Mouse (Mus musculus) testis, adult 2 months (tissue): ENCODE results near the gene Esrrg.

Experiments
- CTCF ChIP-seq: fragments of 200-500 bp; IDR thresholded peaks from 2 replicates; pipeline ENCODE4 v1.5.1; 2012; ENCODE audit warnings: low read depth, mild to moderate bottlenecking, inconsistent platforms, low read length, moderate library complexity; ENCODE audit not compliant: control insufficient read depth, insufficient read depth, insufficient replicate concordance
- POLR2A ChIP-seq: fragments of 200-500 bp; IDR thresholded peaks from 2 replicates; pipeline ENCODE4 v1.6.1; 2012; ENCODE audit warnings: low read depth, mild to moderate bottlenecking, inconsistent platforms, low read length, moderate library complexity; ENCODE audit not compliant: control insufficient read depth

- no peak for TF ChIP-seq POLR2A
- TF ChIP-seq CTCF, result no peak
Measured at GRCm38 (mm10) chr1:188029205-188029604, 420.6 kb downstream of the Esrrg start.
